ENCODE assay signal across 23 mouse cellular contexts in the genomic region with DNA sequence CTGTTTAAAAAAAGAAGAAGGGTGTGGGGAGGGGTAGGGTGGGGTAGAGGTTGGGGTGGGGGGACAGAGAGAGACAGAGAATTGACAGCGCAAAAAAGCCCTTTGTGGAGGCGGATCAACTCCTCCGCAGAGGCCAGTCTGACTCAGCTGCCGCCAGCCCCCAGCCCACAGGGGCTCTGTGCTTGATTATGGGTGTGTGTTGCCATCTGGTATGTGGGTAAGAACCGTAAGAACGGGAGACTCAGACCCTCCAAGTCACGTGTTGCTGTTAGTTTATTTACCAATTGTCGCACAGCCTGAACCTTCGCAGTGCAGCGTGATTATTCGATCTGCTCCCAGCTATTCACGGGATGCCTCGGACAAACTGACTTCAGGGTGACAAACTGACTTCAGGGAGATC. TPM values are rescaled to one million over a fixed set of nuclear protein-coding genes. Genes with fewer than 3 reads are reported as not detected.
A peak's percentile ranks its signal among the peaks of the same experiment; 100 is the strongest.
DNase-seq lines count a peak whose midpoint lies in the region; ATAC-seq and TF ChIP-seq lines count a peak whose summit lies in the region.
"Had no signal": no experiment of that assay in that cellular context is flagged by ENCODE, and none has a peak within 500 bp of the region (broad histone marks: within the 10 kb centered on the region; RNA-seq: fewer than 3 reads in every experiment).

No protein-coding gene starts in this region.

- H3K36me3 ChIP-seq in embryonic facial prominence, embryonic 14.5 days (ENCODE audit: control insufficient read depth, insufficient read depth, low read length) = no peaks in the 10 kb centered on the region
- H3K36me3 ChIP-seq in embryonic facial prominence, embryonic 10.5 days (replicated peaks) = no peaks in the 10 kb centered on the region
- H3K36me3 ChIP-seq in midbrain, embryonic 11.5 days (ENCODE audit: control insufficient read depth, insufficient read depth, low read length) = no peaks in the 10 kb centered on the region
- H3K36me3 ChIP-seq in midbrain, embryonic 10.5 days = 0 out of 2 replicates have a peak, but pooled peaks cover 3% of the 10 kb centered on the region
- H3K36me3 ChIP-seq: embryonic facial prominence, embryonic 12.5 days; G1E; heart, embryonic 13.5 days; hindbrain, embryonic 15.5 days had no signal

- no peaks in the 10 kb centered on the region for H3K27me3 ChIP-seq in embryonic facial prominence, embryonic 14.5 days (replicated peaks; ENCODE audit: control insufficient read depth, insufficient read depth, low read length)
- no peaks in the 10 kb centered on the region for H3K27me3 ChIP-seq in embryonic facial prominence, embryonic 10.5 days (replicated peaks; ENCODE audit: low read depth, poor library complexity, severe bottlenecking)
- no peaks in the 10 kb centered on the region for H3K27me3 ChIP-seq in midbrain, embryonic 11.5 days (ENCODE audit: control insufficient read depth, insufficient read depth, low read length)
- H3K27me3 ChIP-seq in midbrain, embryonic 10.5 days (ENCODE audit: low read depth, poor library complexity, severe bottlenecking) = no peaks in the 10 kb centered on the region
- H3K27me3 ChIP-seq: embryonic facial prominence, embryonic 12.5 days; forebrain, embryonic 13.5 days; heart, embryonic 13.5 days; hindbrain, embryonic 15.5 days had no signal

- no peaks in the 10 kb centered on the region for H3K9me3 ChIP-seq in embryonic facial prominence, embryonic 14.5 days (ENCODE audit: control insufficient read depth, low read length)
- H3K9me3 ChIP-seq in embryonic facial prominence, embryonic 10.5 days = no peaks in the 10 kb centered on the region
- no peaks in the 10 kb centered on the region for H3K9me3 ChIP-seq in midbrain, embryonic 11.5 days (ENCODE audit: control insufficient read depth, low read length)
- no peaks in the 10 kb centered on the region for H3K9me3 ChIP-seq in midbrain, embryonic 10.5 days (replicated peaks)
- H3K9me3 ChIP-seq: embryonic facial prominence, embryonic 12.5 days; forebrain, embryonic 13.5 days; heart, embryonic 13.5 days; hindbrain, embryonic 15.5 days had no signal

- peak; percentile 15 for DNase-seq in embryonic facial prominence, embryonic 14.5 days (ENCODE audit: low spot score)
- DNase-seq in embryonic facial prominence, embryonic 10.5 days (ENCODE audit: low spot score) = no peak
- peak in 1 of 2 experiments; percentile 13 for DNase-seq in layer of hippocampus, adult 2 months (ENCODE audit: low spot score in 2 of 2)
- no peak for DNase-seq in layer of hippocampus, postnatal 10 days (ENCODE audit: low spot score in 2 of 2)
- peak; percentile 31 for DNase-seq in midbrain, embryonic 11.5 days (ENCODE audit: low spot score, missing footprints)
- DNase-seq in midbrain, embryonic 10.5 days (ENCODE audit: low spot score) = no peak
- DNase-seq in spleen, postnatal 10 days (ENCODE audit: low spot score in 2 of 2) = no peak
- DNase-seq: adrenal gland, adult 8-10 months; adrenal gland, postnatal 36 days; B cell, adult 2 months; cerebellum, adult 11 months; cerebellum, adult 8-10 months; cerebellum, postnatal 14 days; embryo, embryonic 11 days; forebrain, postnatal 0 days; gastrocnemius, postnatal 14 days; heart, postnatal 36 days had no signal

- H3K9ac ChIP-seq in embryonic facial prominence, embryonic 14.5 days (ENCODE audit: low read depth, low read length) = no peak overlapping the region
- H3K9ac ChIP-seq in midbrain, embryonic 11.5 days (ENCODE audit: low read length) = no peak overlapping the region
- H3K9ac ChIP-seq: embryonic facial prominence, embryonic 12.5 days; forebrain, embryonic 13.5 days; forebrain, postnatal 0 days; heart, embryonic 13.5 days; hindbrain, embryonic 15.5 days had no signal

- ATAC-seq in embryonic facial prominence, embryonic 14.5 days (ENCODE audit: low read depth) = no peak
- ATAC-seq in midbrain, embryonic 11.5 days (ENCODE audit: low FRiP score) = no peak
- ATAC-seq: CD4-positive, CD25-positive, alpha-beta regulatory T cell, adult 4 months; forebrain, embryonic 13.5 days; forebrain, postnatal 0 days had no signal

- WGBS in embryonic facial prominence, embryonic 14.5 days = 62% methylated on average over 13 of the region's 13 CpGs
- WGBS in embryonic facial prominence, embryonic 10.5 days = 82% methylated on average over 13 of the region's 13 CpGs
- 86% methylated on average over 13 of the region's 13 CpGs for WGBS in midbrain, embryonic 11.5 days
- WGBS in midbrain, embryonic 10.5 days = 85% methylated on average over 13 of the region's 13 CpGs

- H3K4me2 ChIP-seq in embryonic facial prominence, embryonic 14.5 days (ENCODE audit: low read depth, low read length) = no peak overlapping the region
- no peak overlapping the region for H3K4me2 ChIP-seq in midbrain, embryonic 11.5 days
- H3K4me2 ChIP-seq: embryonic facial prominence, embryonic 12.5 days; forebrain, embryonic 13.5 days; heart, embryonic 13.5 days; hindbrain, embryonic 15.5 days had no signal

- H3K4me1 ChIP-seq in embryonic facial prominence, embryonic 14.5 days (ENCODE audit: control insufficient read depth, insufficient read depth, low read length) = peaks cover 3% of the 10 kb centered on the region; the same call in 1 of the 2 replicates
- H3K4me1 ChIP-seq in embryonic facial prominence, embryonic 10.5 days = peaks cover 11% of the 10 kb centered on the region; the same call in 1 of the 2 replicates
- H3K4me1 ChIP-seq in midbrain, embryonic 11.5 days (ENCODE audit: control insufficient read depth, insufficient read depth, low read length) = no peaks in the 10 kb centered on the region
- H3K4me1 ChIP-seq in midbrain, embryonic 10.5 days = 0 out of 2 replicates have a peak, but pooled peaks cover 2% of the 10 kb centered on the region
- H3K4me1 ChIP-seq: embryonic facial prominence, embryonic 12.5 days; forebrain, embryonic 13.5 days; hindbrain, embryonic 15.5 days had no signal

- H3K27ac ChIP-seq in embryonic facial prominence, embryonic 14.5 days (replicated peaks; ENCODE audit: low read depth, low read length) = no peak overlapping the region
- H3K27ac ChIP-seq in embryonic facial prominence, embryonic 10.5 days (replicated peaks) = no peak overlapping the region; the same call in 1 of the 2 replicates
- H3K27ac ChIP-seq in layer of hippocampus, adult 2 months = peak overlapping the region; percentile 46; the same call in 1 of the 2 replicates
- H3K27ac ChIP-seq in midbrain, embryonic 11.5 days (ENCODE audit: low read depth, low read length) = no peak overlapping the region
- H3K27ac ChIP-seq in midbrain, embryonic 10.5 days (replicated peaks) = no peak overlapping the region
- H3K27ac ChIP-seq: embryonic facial prominence, embryonic 12.5 days; forebrain, embryonic 13.5 days; heart, embryonic 13.5 days; hindbrain, embryonic 15.5 days had no signal

- no peak for TF ChIP-seq CTCF in layer of hippocampus, adult 2 months (conservative IDR thresholded peaks at IDR 0.05)

- H3K4me3 ChIP-seq in embryonic facial prominence, embryonic 14.5 days (ENCODE audit: low read depth, low read length) = no peak overlapping the region
- H3K4me3 ChIP-seq in embryonic facial prominence, embryonic 10.5 days = no peak overlapping the region
- no peak overlapping the region for H3K4me3 ChIP-seq in layer of hippocampus, adult 2 months
- no peak overlapping the region for H3K4me3 ChIP-seq in midbrain, embryonic 11.5 days (ENCODE audit: low read depth, low read length)
- H3K4me3 ChIP-seq in midbrain, embryonic 10.5 days = no peak overlapping the region
- H3K4me3 ChIP-seq: embryonic facial prominence, embryonic 12.5 days; forebrain, embryonic 13.5 days; heart, embryonic 13.5 days; hindbrain, embryonic 15.5 days had no signal

RNA-seq across cellular contexts. Expression of gene Amigo2, which starts 41.6 kb away (rescaled TPM):
- polyA plus RNA-seq in embryonic facial prominence, embryonic 14.5 days (2014; fragmentation: Nextera tagmentation; extraction: Ambion mirVana) = 4.6 and 5.6 TPM in 2 replicates
- polyA plus RNA-seq in embryonic facial prominence, embryonic 10.5 days (2016; fragmentation: Nextera tagmentation; extraction: Ambion mirVana) = 3.3 and 3.9 TPM in 2 replicates
- 10 to 100 TPM; 22.2 to 22.9 TPM for total RNA-seq in layer of hippocampus, adult 2 months (2021)
- 10 to 100 TPM; 14.9 to 15.6 TPM for total RNA-seq in layer of hippocampus, postnatal 10 days (2021)
- polyA plus RNA-seq in midbrain, embryonic 11.5 days (2014; fragmentation: Nextera tagmentation; extraction: Ambion mirVana) = 5.9 and 6.6 TPM in 2 replicates
- 4.3 and 4.4 TPM in 2 replicates for polyA plus RNA-seq in midbrain, embryonic 10.5 days (2016; fragmentation: Nextera tagmentation; extraction: Ambion mirVana)
- polyA plus RNA-seq: G1E had no signal

RNA-seq across cellular contexts. Expression of gene Pced1b, which starts 41.8 kb away (rescaled TPM):
- 3.6 and 4.3 TPM in 2 replicates for polyA plus RNA-seq in embryonic facial prominence, embryonic 14.5 days (2014; fragmentation: Nextera tagmentation; extraction: Ambion mirVana)
- 2.3 and 4.3 TPM in 2 replicates for polyA plus RNA-seq in embryonic facial prominence, embryonic 10.5 days (2016; fragmentation: Nextera tagmentation; extraction: Ambion mirVana)
- 10 to 100 TPM in 1 of 2 experiments, 1 to 10 TPM in 1; 6.7 to 11.1 TPM for total RNA-seq in layer of hippocampus, adult 2 months (2021)
- 1 to 10 TPM; 5.7 to 9.5 TPM for total RNA-seq in layer of hippocampus, postnatal 10 days (2021)
- 3.6 and 4.0 TPM in 2 replicates for polyA plus RNA-seq in midbrain, embryonic 11.5 days (2014; fragmentation: Nextera tagmentation; extraction: Ambion mirVana)
- 4.6 and 4.9 TPM in 2 replicates for polyA plus RNA-seq in midbrain, embryonic 10.5 days (2016; fragmentation: Nextera tagmentation; extraction: Ambion mirVana)

Comparison
In these comparisons a context has a peak if more than half of its experiments do, and no peak if none do; other contexts are left out.
1. DNase-seq: peak in embryonic facial prominence, embryonic 14.5 days (single experiment) and midbrain, embryonic 11.5 days (single experiment); none in embryonic facial prominence, embryonic 10.5 days (single experiment), layer of hippocampus, postnatal 10 days (0 of 2), midbrain, embryonic 10.5 days (single experiment) and spleen, postnatal 10 days (0 of 2).